Mouse (Mus musculus): ENCODE results near the gene Ripk3.

DNA sequence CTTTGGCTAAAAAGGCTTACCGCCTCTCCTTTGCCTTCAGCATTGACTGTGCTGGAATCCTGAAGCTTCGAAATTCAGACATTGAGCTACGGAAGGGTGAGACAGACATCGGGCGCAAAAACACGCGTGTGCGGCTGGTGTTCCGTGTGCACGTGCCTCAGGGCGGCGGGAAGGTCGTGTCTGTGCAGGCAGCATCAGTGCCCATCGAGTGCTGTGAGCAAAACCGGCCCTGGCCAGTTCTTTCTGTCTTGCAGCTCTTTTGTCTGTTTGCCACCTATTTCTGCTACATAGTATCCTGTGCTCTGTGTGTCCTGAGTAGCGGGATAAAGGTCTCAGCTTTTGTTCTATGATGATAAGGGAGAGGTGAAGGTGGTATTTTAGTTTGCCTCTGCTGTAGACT lies 41.2 kb upstream of the Ripk3 start:
- TF ChIP-seq CTCF (IDR thresholded peaks at IDR 0.05; ENCODE audit: extremely low read depth, insufficient read depth, insufficient read length, insufficient replicate concordance) (no peak), POLR2A (IDR thresholded peaks at IDR 0.05; ENCODE audit: low read depth, low read length) (no peak)

All from spleen, adult 2 months (tissue).